Mouse (Mus musculus): ENCODE data around the gene Zc3h18. TPM values are rescaled to one million over a fixed set of nuclear protein-coding genes. Genes with fewer than 3 reads are reported as not detected.

The Zc3h18 gene
- 17.7 and 19.6 TPM in 2 replicates for polyA plus RNA-seq (2014; fragmentation: Nextera tagmentation; extraction: Ambion mirVana)

- under 1% methylated on average over 77 of the region's 107 CpGs for WGBS
- ATAC-seq (ENCODE audit: insufficient number of reproducible peaks, insufficient read depth, low FRiP score, low read depth), result peak; percentile 92
- Histone ChIP-seq H3K9ac (ENCODE audit: low read length) (peak within 1 kb of the TSS; percentile 94), H3K27ac (replicated peaks in 1 of 2; ENCODE audit: control insufficient read depth in 1 of 2, insufficient read depth in 1 of 2, low read depth in 2 of 2, low read length in 2 of 2) (peak within 1 kb of the TSS; percentile 92 to 93), H3K4me3 (ENCODE audit: control insufficient read depth in 1 of 2, insufficient read depth in 1 of 2, low read depth in 1 of 2, low read length in 2 of 2) (peak within 1 kb of the TSS; percentile 85 to 92), H3K9me3 (ENCODE audit: control insufficient read depth, low read length) (no peaks in the 10 kb centered on the region), H3K36me3 (ENCODE audit: control insufficient read depth, insufficient read depth, low read length) (peaks cover 33% of the 10 kb centered on the region), H3K27me3 (ENCODE audit: control insufficient read depth, insufficient read depth, low read length) (no peaks in the 10 kb centered on the region), H3K4me1 (ENCODE audit: control insufficient read depth in 2 of 2, insufficient read depth in 2 of 2, low read length in 2 of 2) (peaks cover 7 to 16% of the 10 kb centered on the region in 2 experiments; a peak in 3 of 4 replicates), H3K4me2 (ENCODE audit: low read length) (peak within 1 kb of the TSS; percentile 88)
Observed at GRCm38 (mm10) chr8:122376365-122377231, at the start of gene Zc3h18. Zc3h18 (plus strand) TSS chr8:122376609.

- 0 out of 2 replicates have a peak overlapping the region, but pooled peaks have one; percentile 0 for H3K9ac ChIP-seq (ENCODE audit: low read length)
- H3K27ac ChIP-seq (replicated peaks in 1 of 2; ENCODE audit: control insufficient read depth in 1 of 2, insufficient read depth in 1 of 2, low read depth in 2 of 2, low read length in 2 of 2), result peak overlapping the region in 1 of 2 experiments; percentile 75; a peak in 1 of 4 replicates
- WGBS, result 49% methylated on average over 8 of the region's 8 CpGs
- peaks cover 57 to 71% of the 10 kb centered on the region in 2 experiments for H3K4me1 ChIP-seq (ENCODE audit: control insufficient read depth in 2 of 2, insufficient read depth in 2 of 2, low read length in 2 of 2)
- H3K4me3 ChIP-seq (ENCODE audit: control insufficient read depth in 1 of 2, insufficient read depth in 1 of 2, low read depth in 1 of 2, low read length in 2 of 2), result no peak overlapping the region
- no peak overlapping the region for H3K4me2 ChIP-seq (ENCODE audit: low read length)
- no peaks in the 10 kb centered on the region for H3K9me3 ChIP-seq (ENCODE audit: control insufficient read depth, low read length)
- peaks cover 51% of the 10 kb centered on the region for H3K36me3 ChIP-seq (ENCODE audit: control insufficient read depth, insufficient read depth, low read length)
- ATAC-seq (ENCODE audit: insufficient number of reproducible peaks, insufficient read depth, low FRiP score, low read depth), result no peak
- H3K27me3 ChIP-seq (ENCODE audit: control insufficient read depth, insufficient read depth, low read length), result no peaks in the 10 kb centered on the region
Observed at GRCm38 (mm10) chr8:122329072-122329471, 47.3 kb upstream of the Zc3h18 start.

- no peak overlapping the region for H3K4me3 ChIP-seq (ENCODE audit: control insufficient read depth in 1 of 2, insufficient read depth in 1 of 2, low read depth in 1 of 2, low read length in 2 of 2)
- H3K9me3 ChIP-seq (ENCODE audit: control insufficient read depth, low read length), result no peaks in the 10 kb centered on the region
- H3K27ac ChIP-seq (replicated peaks in 1 of 2; ENCODE audit: control insufficient read depth in 1 of 2, insufficient read depth in 1 of 2, low read depth in 2 of 2, low read length in 2 of 2), result peak overlapping the region; percentile 72 to 75
- H3K9ac ChIP-seq (ENCODE audit: low read length), result peak overlapping the region; percentile 58
- peaks cover 50 to 64% of the 10 kb centered on the region in 2 experiments for H3K4me1 ChIP-seq (ENCODE audit: control insufficient read depth in 2 of 2, insufficient read depth in 2 of 2, low read length in 2 of 2)
- H3K4me2 ChIP-seq (ENCODE audit: low read length), result no peak overlapping the region
- no peak for ATAC-seq (ENCODE audit: insufficient number of reproducible peaks, insufficient read depth, low FRiP score, low read depth)
- H3K27me3 ChIP-seq (ENCODE audit: control insufficient read depth, insufficient read depth, low read length), result no peaks in the 10 kb centered on the region
- 74% methylated on average over 22 of the region's 22 CpGs for WGBS
- H3K36me3 ChIP-seq (ENCODE audit: control insufficient read depth, insufficient read depth, low read length), result peaks cover 51% of the 10 kb centered on the region
Observed at GRCm38 (mm10) chr8:122329553-122330239, 46.7 kb upstream of the Zc3h18 start.

GRCm38 (mm10) chr8:122330446-122331133 lies 45.8 kb upstream of the Zc3h18 start:
- H3K27me3 ChIP-seq (ENCODE audit: control insufficient read depth, insufficient read depth, low read length), result no peaks in the 10 kb centered on the region
- WGBS, result 51% methylated on average over 12 of the region's 12 CpGs
- H3K4me1 ChIP-seq (ENCODE audit: control insufficient read depth in 2 of 2, insufficient read depth in 2 of 2, low read length in 2 of 2), result peaks cover 42 to 56% of the 10 kb centered on the region in 2 experiments
- ATAC-seq (ENCODE audit: insufficient number of reproducible peaks, insufficient read depth, low FRiP score, low read depth), result no peak
- peak overlapping the region; percentile 58 for H3K9ac ChIP-seq (ENCODE audit: low read length)
- peaks cover 58% of the 10 kb centered on the region for H3K36me3 ChIP-seq (ENCODE audit: control insufficient read depth, insufficient read depth, low read length)
- H3K27ac ChIP-seq (replicated peaks in 1 of 2; ENCODE audit: control insufficient read depth in 1 of 2, insufficient read depth in 1 of 2, low read depth in 2 of 2, low read length in 2 of 2), result peak overlapping the region; percentile 72 to 75
- H3K9me3 ChIP-seq (ENCODE audit: control insufficient read depth, low read length), result no peaks in the 10 kb centered on the region
- no peak overlapping the region for H3K4me2 ChIP-seq (ENCODE audit: low read length)
- no peak overlapping the region for H3K4me3 ChIP-seq (ENCODE audit: control insufficient read depth in 1 of 2, insufficient read depth in 1 of 2, low read depth in 1 of 2, low read length in 2 of 2)

GRCm38 (mm10) chr8:122331134-122331523 lies 45.3 kb upstream of the Zc3h18 start:
- Histone ChIP-seq H3K27me3 (ENCODE audit: control insufficient read depth, insufficient read depth, low read length) (no peaks in the 10 kb centered on the region), H3K9ac (ENCODE audit: low read length) (peak overlapping the region; percentile 58; the same call in 1 of the 2 replicates), H3K9me3 (ENCODE audit: control insufficient read depth, low read length) (no peaks in the 10 kb centered on the region), H3K4me3 (ENCODE audit: control insufficient read depth in 1 of 2, insufficient read depth in 1 of 2, low read depth in 1 of 2, low read length in 2 of 2) (no peak overlapping the region), H3K4me1 (ENCODE audit: control insufficient read depth in 2 of 2, insufficient read depth in 2 of 2, low read length in 2 of 2) (peaks cover 39 to 53% of the 10 kb centered on the region in 2 experiments), H3K36me3 (ENCODE audit: control insufficient read depth, insufficient read depth, low read length) (peaks cover 63% of the 10 kb centered on the region), H3K27ac (replicated peaks in 1 of 2; ENCODE audit: control insufficient read depth in 1 of 2, insufficient read depth in 1 of 2, low read depth in 2 of 2, low read length in 2 of 2) (peak overlapping the region; percentile 72 to 75), H3K4me2 (ENCODE audit: low read length) (no peak overlapping the region)
- 0 out of 2 replicates have a peak, but pooled peaks have one; percentile 22 for ATAC-seq (ENCODE audit: insufficient number of reproducible peaks, insufficient read depth, low FRiP score, low read depth)
- WGBS, result 44% methylated on average over 3 of the region's 3 CpGs

- Histone ChIP-seq H3K4me1 (ENCODE audit: control insufficient read depth in 2 of 2, insufficient read depth in 2 of 2, low read length in 2 of 2) (peaks cover 30 to 44% of the 10 kb centered on the region in 2 experiments), H3K9ac (ENCODE audit: low read length) (no peak overlapping the region), H3K27me3 (ENCODE audit: control insufficient read depth, insufficient read depth, low read length) (no peaks in the 10 kb centered on the region), H3K4me3 (ENCODE audit: control insufficient read depth in 1 of 2, insufficient read depth in 1 of 2, low read depth in 1 of 2, low read length in 2 of 2) (no peak overlapping the region), H3K9me3 (ENCODE audit: control insufficient read depth, low read length) (no peaks in the 10 kb centered on the region), H3K36me3 (ENCODE audit: control insufficient read depth, insufficient read depth, low read length) (peaks cover 73% of the 10 kb centered on the region), H3K4me2 (ENCODE audit: low read length) (no peak overlapping the region), H3K27ac (replicated peaks in 1 of 2; ENCODE audit: control insufficient read depth in 1 of 2, insufficient read depth in 1 of 2, low read depth in 2 of 2, low read length in 2 of 2) (peak overlapping the region in 1 of 2 experiments; percentile 19; a peak in 1 of 4 replicates)
- 68% methylated on average over 6 of the region's 6 CpGs for whole genome bisulfite sequencing
- no peak for ATAC-seq (ENCODE audit: insufficient number of reproducible peaks, insufficient read depth, low FRiP score, low read depth)
Observed at GRCm38 (mm10) chr8:122332753-122333506, 43.5 kb upstream of the Zc3h18 start.

Measured in heart, embryonic 14.5 days (tissue).